Mouse (Mus musculus) right cerebral cortex, postnatal 10 days (tissue): ENCODE results near the gene Slc1a5.

Source experiments
- DNase-seq, 2 experiments: peaks; one replicate each; pipeline ENCODE4 v3.0.0; 2021; ENCODE audit warnings: low spot score in 2 of 2

Gene Slc1a5

GRCm38 (mm10) chr7:16819794-16820193 is 38.7 kb downstream of the Slc1a5 start:
- no peak for DNase-seq

GRCm38 (mm10) chr7:16820271-16820763 is 39.2 kb downstream of the Slc1a5 start:
- DNase-seq: no peak

DNA sequence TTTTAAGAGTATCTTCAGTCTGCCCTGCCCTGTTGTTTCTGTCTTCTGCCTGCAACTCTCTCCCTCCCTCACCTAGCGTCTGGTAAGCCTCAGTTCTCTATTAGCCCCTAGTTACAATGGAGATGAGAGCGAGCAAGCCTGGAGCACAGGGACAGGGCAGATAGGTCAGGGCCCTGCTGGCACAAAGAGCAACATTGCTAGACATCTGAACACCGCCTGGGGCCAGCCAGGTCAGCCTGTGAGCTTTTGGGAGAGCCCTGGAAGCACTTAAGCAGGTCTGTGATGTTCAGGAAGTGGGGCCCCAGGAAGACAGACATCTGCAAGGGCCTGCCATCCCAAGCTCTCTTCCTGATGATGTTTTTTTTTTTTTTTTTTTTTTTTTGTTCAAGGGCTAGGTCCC is 40.0 kb downstream of the Slc1a5 start:
- peak in 1 of 2 experiments; percentile 46 for DNase-seq

- DNase-seq: peak; percentile 83 to 87
Measured at GRCm38 (mm10) chr7:16821669-16822101, 40.5 kb downstream of the Slc1a5 start.

- peak; percentile 78 to 85 for DNase-seq
Measured at GRCm38 (mm10) chr7:16823734-16824133, 42.6 kb downstream of the Slc1a5 start.

DNA sequence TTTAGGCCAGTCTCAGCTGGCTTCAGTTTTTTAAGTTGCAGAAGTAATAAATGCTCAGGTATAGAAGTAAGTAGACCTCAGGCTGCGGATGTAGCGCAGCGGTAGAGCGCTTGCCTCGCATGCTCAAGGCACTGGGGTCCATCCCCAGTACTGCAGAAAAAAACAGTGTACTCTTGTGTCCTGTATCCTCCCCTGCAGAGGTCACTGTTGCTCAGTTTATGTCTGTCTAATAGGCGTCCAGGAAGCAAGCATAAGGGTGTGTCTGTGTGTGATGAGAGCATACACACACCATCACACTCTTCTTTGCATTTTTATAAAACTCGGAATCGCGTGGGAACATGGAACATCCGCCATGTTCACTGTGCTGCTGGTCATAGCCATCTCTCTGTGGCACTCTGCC is 44.6 kb downstream of the Slc1a5 start:
- peak in 1 of 2 experiments; percentile 29 for DNase-seq

- DNase-seq: no peak
Measured at GRCm38 (mm10) chr7:16826571-16826970, 45.4 kb downstream of the Slc1a5 start.

DNA sequence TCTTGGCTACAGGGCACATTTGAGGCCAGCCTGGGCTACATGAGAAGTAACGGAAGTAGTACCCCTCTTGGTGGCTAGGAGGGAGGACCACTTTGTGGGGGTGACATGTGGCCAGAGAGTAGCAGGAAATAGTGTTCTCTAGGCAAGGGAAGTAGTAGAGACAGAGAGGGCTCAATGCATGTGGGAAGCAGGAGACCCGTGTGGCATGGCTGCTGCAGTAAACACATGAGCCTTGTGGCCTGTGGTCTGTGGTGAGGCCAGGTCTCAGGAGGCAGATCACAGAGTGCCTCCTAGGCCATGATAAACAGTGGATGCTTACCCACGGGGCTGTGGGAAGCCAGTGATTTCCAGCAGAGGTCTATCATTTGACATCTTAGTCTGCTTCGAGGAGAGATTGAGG is 46.1 kb downstream of the Slc1a5 start:
- no peak for DNase-seq

GRCm38 (mm10) chr7:16830449-16830848 is 49.3 kb downstream of the Slc1a5 start:
- no peak for DNase-seq

GRCm38 (mm10) chr7:16837916-16838803 is 57.0 kb downstream of the Slc1a5 start:
- no peak for DNase-seq

GRCm38 (mm10) chr7:16838804-16839426 is 57.8 kb downstream of the Slc1a5 start:
- no peak for DNase-seq

- DNase-seq: no peak
Measured at GRCm38 (mm10) chr7:16839427-16840108, 58.4 kb downstream of the Slc1a5 start.

- no peak for DNase-seq
Measured at GRCm38 (mm10) chr7:16840109-16840491, 59.0 kb downstream of the Slc1a5 start.

DNA sequence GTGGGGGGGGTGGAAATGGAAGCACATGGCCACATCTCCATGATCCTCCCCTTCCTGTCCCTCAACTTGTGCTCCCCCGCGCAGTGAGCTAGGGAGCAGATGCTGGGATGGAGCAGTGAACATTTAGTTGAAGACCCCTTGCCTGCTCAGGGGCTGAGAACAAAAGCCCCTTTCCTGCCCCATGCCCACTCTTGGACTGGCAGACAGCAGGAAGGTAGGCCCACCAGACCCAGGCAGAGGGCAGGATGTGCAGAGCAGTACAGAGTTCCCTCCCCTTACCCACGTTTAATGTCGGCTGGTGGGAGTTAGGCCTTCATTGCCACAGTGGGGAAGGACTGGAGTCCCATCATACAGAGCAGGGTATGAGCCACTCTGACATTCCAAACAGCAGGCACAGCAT is 59.9 kb downstream of the Slc1a5 start:
- no peak for DNase-seq

DNA sequence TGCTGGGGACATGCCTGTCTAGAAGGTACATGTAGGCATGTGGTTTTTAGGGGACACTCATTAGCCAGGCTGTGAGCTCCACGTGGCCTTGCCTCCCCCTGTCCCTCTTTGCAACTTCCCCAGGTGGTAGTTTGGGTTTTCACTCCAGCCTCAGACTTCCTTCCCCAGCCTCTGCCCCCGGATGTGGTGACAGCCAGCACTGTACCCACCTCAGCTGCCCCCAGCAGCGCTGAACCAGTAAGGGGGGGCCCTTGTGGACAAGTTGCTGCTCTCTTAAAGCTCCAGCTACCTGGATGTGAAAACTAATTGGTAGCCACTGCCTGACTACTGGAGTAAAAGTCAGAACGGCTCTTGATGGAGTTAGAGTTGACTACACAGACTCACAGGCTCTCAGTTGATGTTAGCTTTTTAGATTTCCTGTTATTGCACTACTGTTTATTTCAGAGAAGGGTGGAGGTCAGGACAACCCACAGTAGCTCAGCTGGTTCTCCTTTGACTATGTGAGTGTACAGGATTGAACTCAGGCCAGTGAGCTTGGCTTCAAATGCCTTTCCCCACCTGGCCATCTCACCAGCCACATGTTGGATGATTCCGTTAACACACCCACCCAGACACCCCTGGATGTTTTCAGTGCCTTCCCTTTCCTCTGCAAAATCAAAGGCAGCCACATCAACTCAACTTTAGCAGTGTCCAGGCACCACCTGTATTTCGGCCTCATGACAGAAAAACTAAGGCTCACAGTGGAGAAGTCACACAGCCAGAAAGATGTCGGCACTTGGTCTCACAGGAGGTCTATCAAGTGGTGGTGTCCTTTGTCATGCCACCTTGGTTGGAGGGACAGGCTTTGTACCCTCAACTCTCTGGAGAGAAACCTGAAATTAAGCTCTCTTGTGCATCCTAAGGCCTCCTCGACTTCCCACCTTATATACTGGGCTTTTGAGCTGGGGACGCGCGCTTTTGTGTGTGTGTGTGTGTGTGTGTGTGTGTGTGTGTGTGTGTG is 60.7 kb downstream of the Slc1a5 start:
- DNase-seq: no peak

GRCm38 (mm10) chr7:16842645-16843063 is 61.5 kb downstream of the Slc1a5 start, which contains the start of gene Prkd2:
Prkd2 (plus strand) TSS chr7:16842902.
- DNase-seq: peak; percentile 94

- DNase-seq: no peak
Measured at GRCm38 (mm10) chr7:16843441-16844171, 62.5 kb downstream of the Slc1a5 start.

- DNase-seq: no peak
Measured at GRCm38 (mm10) chr7:16844696-16845071, 63.5 kb downstream of the Slc1a5 start.

GRCm38 (mm10) chr7:16845072-16845819 is 64.1 kb downstream of the Slc1a5 start:
- no peak for DNase-seq

- DNase-seq: no peak
Measured at GRCm38 (mm10) chr7:16845820-16846167, 64.7 kb downstream of the Slc1a5 start.
